Mouse (Mus musculus) kidney, postnatal 14 days (tissue): ENCODE measurements around the gene Rxra.

Experiments used
- DNase-seq: peaks from one replicate; pipeline ENCODE4 v3.0.0; 2022; ENCODE audit warnings: mixed read lengths

Gene Rxra

GRCm38 (mm10) chr2:27671633-27672091 is 4.6 kb upstream of the Rxra start:
- DNase-seq = peak; percentile 82

GRCm38 (mm10) chr2:27676478-27677325 is 462 bp downstream of the Rxra start:
- DNase-seq = peak; percentile 89

DNA sequence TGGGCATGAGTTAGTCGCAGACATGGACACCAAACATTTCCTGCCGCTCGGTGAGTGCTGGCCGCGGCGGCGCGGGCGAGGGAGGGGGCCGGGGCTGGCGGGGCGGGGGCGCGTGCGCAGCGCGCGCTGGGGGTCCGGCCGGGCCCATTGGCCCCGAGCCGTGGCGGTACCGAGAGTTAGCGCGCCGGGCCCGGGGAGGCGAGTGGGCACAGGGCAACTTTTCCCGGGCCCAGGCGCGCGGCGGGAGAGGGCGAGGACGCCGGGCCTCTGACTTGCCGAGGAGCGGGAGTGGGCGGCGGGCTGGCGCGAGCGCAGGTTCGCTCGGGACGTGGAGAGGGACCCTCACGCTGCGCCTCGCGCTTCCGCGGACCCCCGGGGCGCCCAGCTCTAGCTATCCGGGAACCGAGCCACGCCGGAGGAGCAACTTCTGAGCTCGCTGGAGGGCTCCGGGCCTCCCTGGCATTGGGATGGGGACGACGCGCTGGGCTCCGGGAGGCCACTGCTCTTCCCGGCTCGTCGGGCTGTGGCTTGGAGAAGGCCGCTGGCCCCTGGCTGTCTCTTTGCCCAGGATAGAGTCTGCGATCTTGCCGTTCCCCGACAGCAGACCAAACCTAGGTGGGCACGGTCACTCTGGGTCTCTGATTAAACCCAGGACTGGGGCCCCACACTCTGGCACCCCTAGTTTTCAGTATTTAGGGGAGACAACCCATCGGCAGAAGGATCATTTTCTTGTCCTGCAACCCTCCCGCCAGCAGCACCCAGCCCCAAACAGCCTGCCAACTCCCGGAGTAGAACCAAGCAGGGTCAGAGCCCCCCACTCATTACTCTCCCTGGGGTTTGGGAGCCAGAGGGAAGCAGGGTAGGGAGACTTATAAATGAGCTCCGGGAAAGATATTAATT is 1.4 kb downstream of the Rxra start:
- no peak for DNase-seq

GRCm38 (mm10) chr2:27678331-27678730 is 2.1 kb downstream of the Rxra start:
- DNase-seq = peak; percentile 3

- DNase-seq = peak; percentile 30
Observed at GRCm38 (mm10) chr2:27678836-27679480, 2.7 kb downstream of the Rxra start.

DNA sequence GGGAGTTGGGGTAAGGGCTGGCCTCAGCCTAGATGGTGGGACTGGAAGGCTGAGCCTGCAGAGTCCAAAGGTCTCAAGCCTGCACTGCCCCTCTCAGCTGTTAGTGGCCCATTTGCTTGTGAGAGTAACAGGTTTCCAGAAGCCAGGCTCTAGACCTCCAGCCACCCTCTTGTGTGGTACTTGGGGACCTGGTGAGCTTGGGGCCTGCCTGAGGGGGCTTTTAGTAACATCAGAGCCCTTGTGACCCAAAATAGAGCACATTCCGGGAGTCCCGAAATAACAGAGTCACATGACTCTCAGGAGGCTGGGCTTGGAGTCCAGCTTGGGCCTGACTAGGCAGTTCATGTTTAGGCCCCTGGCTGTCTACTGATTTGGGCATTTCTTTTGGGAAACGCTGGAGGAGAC is 3.4 kb downstream of the Rxra start:
- peak; percentile 72 for DNase-seq

DNA sequence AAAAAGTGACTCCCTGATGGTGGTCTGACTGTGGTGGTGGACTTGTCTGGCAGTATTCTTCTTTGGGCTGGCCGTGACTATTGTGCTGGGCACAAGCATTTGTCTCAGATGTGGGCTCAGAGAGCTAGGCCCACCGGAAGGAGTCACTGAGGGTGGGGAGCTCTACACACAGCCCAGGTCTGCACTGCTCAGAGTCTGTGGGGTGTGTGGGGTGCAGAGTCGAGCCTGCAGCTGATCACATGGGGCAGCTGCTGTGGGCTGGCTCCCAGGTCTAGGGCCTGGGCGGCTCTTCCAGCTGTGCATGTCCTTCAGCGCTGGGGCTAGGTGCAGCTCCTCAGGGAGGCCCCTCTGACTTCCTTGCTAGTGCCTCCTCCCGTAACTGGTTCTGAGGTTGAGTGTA is 3.8 kb downstream of the Rxra start:
- DNase-seq = peak; percentile 41

- peak; percentile 12 for DNase-seq
Observed at GRCm38 (mm10) chr2:27680595-27680994, 4.4 kb downstream of the Rxra start.

DNA sequence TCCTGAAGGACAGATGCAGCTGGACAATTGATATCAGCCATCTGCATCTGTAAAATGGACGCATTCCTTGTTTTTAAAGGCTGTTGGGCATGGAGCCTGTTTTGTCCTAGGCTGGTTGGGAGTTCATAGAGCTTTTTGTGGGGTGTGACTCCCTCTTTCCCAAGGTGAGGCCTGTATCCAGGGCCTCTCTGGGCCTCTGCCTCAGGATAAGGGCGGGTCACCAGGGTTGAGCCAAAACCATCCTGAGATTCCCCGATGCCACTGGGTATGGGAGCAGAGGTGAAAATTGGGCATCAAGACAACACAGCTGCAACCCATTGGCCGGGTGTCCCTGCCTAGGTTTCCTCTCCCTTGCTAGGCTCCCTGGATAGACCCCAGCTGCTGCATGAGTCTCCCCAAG is 5.2 kb downstream of the Rxra start:
- DNase-seq = no peak

- no peak for DNase-seq
Observed at GRCm38 (mm10) chr2:27682096-27682495, 5.9 kb downstream of the Rxra start.

- peak; percentile 50 for DNase-seq
Observed at GRCm38 (mm10) chr2:27684017-27684657, 7.9 kb downstream of the Rxra start.

- DNase-seq = no peak
Observed at GRCm38 (mm10) chr2:27685917-27686316, 9.7 kb downstream of the Rxra start.

DNA sequence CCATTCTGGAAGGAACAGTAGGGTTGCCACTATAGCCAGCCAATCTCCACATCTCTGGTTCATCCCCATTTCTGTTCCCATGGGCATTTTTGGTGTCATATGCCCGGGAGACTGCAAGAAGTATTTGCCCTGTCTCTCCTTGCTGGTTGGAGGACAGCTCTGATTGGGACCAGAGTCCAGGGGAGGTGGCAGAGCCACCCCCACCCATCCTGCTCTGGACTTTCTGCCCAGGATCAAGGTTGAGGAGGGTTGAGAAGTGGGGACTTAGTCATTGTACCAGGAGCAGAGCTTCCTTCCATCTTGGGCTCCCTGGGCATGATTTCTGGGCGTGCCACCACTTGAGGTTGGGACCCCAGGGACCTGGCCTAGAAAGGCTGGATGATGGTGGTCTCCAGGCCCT is 10.1 kb downstream of the Rxra start:
- DNase-seq = no peak

DNA sequence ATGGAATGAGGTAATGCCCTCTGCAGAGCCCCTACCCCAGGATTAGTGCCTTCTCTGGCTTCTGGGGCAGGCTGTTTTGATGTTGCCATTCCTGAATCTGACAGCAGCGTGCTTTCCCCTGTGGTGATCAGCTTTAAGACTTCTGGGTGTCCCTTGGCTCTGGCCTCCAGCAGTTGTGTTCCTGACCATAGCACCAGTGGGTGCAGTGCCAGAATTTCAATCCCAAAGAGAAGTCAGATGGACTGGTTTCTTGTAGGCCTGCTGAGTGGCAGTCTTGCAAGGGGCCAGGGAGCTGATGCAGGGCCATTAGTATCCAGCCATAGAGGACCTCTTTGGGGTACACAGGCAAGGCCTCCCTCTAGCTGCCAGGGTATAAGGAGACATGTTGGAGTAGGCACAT is 10.8 kb downstream of the Rxra start:
- DNase-seq = no peak

- peak; percentile 68 for DNase-seq
Observed at GRCm38 (mm10) chr2:27687973-27688372, 11.7 kb downstream of the Rxra start.

GRCm38 (mm10) chr2:27690714-27691113 is 14.5 kb downstream of the Rxra start:
- DNase-seq = peak; percentile 59

DNA sequence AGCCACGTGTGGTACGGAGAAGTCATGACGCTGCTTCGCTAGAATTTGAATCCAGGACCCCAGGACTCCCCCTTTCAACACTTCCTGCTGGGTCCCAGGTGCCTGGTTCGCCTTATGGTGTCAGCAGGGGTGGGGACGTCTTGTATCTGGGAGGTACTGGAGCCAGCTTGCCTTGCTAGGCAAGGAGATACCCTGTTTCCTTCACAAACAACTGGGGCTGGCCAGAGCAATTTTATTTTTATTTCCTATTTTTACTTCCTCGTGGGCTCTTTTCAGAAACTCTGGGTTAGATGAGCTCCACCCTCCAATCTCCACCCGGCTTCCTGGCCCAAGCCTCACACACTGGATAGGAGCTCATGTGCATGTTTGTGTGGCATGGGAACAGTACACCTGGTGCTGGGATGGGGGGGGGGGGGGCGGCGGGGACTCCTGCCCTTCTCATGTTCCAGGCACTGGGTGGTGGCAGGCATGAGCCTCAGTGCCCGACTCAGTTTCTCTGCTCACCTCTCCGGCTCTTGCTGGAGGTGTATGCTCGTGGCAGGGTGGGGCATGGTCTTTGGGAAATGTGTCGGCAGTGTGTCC is 15.0 kb downstream of the Rxra start:
- DNase-seq = no peak

DNA sequence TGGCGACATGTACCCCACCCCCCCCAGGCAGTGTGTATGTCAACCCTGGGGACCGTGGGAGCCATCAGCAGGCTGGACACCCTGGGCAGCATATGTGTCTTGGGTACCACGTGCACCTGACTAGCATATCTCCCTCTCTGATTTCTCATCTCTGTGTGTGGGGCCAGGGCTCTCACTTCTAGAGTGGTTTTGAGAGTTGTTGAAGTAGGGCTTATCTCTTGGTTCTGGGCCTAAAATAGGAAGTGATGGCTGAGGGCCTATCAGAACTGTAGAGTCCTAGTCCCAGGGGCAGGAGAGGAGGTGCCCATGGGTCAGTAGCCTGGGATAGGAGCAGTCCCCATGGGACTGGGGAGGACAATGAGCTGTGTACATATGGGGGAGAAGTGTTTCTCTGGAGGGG is 16.4 kb downstream of the Rxra start:
- DNase-seq = no peak

DNA sequence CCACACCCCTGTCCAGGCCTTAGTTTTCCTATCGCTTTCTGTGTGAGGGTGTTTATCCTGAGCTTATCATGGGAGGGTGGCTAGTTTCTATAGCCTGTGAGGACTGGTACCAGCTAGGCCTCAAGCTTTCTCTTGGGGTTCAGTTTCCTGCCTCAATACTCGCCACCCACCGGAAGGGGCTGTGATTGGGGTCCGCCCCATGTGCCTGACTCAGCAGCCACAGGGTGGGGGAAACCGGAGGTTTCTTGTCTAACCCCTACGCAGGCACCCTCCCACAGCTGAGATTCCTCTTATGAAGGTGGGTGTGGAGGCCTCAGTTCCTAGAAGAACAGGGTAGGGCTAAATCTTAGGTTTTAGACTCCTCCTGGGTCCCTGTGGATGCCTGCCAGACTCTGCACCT is 17.4 kb downstream of the Rxra start:
- no peak for DNase-seq

- peak; percentile 93 for DNase-seq
Observed at GRCm38 (mm10) chr2:27699574-27699973, 23.3 kb downstream of the Rxra start.

DNA sequence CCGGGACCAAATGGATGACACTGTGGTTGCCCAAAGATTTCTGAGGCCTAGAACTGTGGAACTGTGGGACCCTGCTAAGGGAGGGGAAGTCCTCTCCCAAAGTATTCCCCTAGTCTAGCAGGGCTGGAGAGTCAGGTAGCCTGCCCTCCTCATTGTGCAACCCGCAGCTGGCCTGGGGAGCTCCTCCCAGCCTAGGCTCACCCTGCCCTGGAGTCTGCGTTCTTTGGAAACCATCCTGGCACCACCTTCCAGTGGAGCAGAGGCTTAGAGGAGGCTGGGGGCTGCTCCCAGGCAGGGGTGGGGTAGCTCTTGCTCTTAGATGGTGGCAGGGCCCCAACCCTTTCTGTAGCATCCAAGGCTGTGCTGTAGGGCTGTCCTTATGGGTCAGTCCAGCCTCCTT is 26.0 kb downstream of the Rxra start:
- DNase-seq = no peak
